Mouse (Mus musculus) bone marrow macrophage, adult 2 months (primary cell): ENCODE results near the gene Tmem200a.

Experiments
- CTCF ChIP-seq: IDR thresholded peaks from 2 replicates; pipeline ENCODE4 v1.5.1; 2012; ENCODE audit warnings: low read depth, mild to moderate bottlenecking, low read length, moderate library complexity
- POLR2A ChIP-seq: IDR thresholded peaks from 2 replicates; pipeline ENCODE4 v1.6.1; 2012; ENCODE audit warnings: mild to moderate bottlenecking, low read depth, low read length, borderline replicate concordance

GRCm38 (mm10) chr10:25952838-25953237 lies 126.0 kb downstream of the Tmem200a start:
- TF ChIP-seq POLR2A = no peak
- no peak for TF ChIP-seq CTCF
